ENCODE assay signal across 22 mouse cellular contexts in genomic region chr3:35320844-35321393, GRCm38 (mm10).
DNase-seq lines count a peak whose midpoint lies in the region; ATAC-seq lines count a peak whose summit lies in the region.
"Had no signal": no experiment of that assay in that cellular context is flagged by ENCODE, and none has a peak within 500 bp of the region (broad histone marks: within the 10 kb centered on the region; RNA-seq: fewer than 3 reads in every experiment).

No protein-coding gene starts in this region.

- H3K36me3 ChIP-seq in forebrain, embryonic 10.5 days (replicated peaks), result no peaks in the 10 kb centered on the region
- H3K36me3 ChIP-seq in forebrain, embryonic 11.5 days (ENCODE audit: control insufficient read depth, insufficient read depth, low read length), result no peaks in the 10 kb centered on the region
- H3K36me3 ChIP-seq in kidney, embryonic 16.5 days (ENCODE audit: insufficient read depth, low read length), result no peaks in the 10 kb centered on the region
- H3K36me3 ChIP-seq in midbrain, embryonic 11.5 days (ENCODE audit: control insufficient read depth, insufficient read depth, low read length), result no peaks in the 10 kb centered on the region
- no peaks in the 10 kb centered on the region for H3K36me3 ChIP-seq in midbrain, embryonic 16.5 days (ENCODE audit: control insufficient read depth, insufficient read depth, low read length)
- no peaks in the 10 kb centered on the region for H3K36me3 ChIP-seq in limb, embryonic 11.5 days (ENCODE audit: control insufficient read depth, insufficient read depth, low read length)
- H3K36me3 ChIP-seq: embryonic facial prominence, embryonic 15.5 days; hindbrain, embryonic 15.5 days; midbrain, embryonic 12.5 days had no signal

- ATAC-seq in forebrain, embryonic 11.5 days (replicated peaks; ENCODE audit: low FRiP score), result no peak
- ATAC-seq in kidney, embryonic 16.5 days (ENCODE audit: low FRiP score, low TSS enrichment), result 0 out of 2 replicates have a peak, but pooled peaks have one; percentile 39
- 0 out of 2 replicates have a peak, but pooled peaks have one; percentile 40 for ATAC-seq in midbrain, embryonic 11.5 days (ENCODE audit: low FRiP score)
- ATAC-seq in midbrain, embryonic 16.5 days, result no peak
- ATAC-seq in limb, embryonic 11.5 days (ENCODE audit: insufficient number of reproducible peaks, low FRiP score, low TSS enrichment, low read depth), result peak; percentile 42; the same call in 1 of the 2 replicates
- ATAC-seq: forebrain, embryonic 16.5 days; intestine, embryonic 16.5 days had no signal

- 68% methylated on average over 7 of the region's 7 CpGs for WGBS in forebrain, embryonic 10.5 days
- WGBS in forebrain, embryonic 11.5 days, result 64% methylated on average over 7 of the region's 7 CpGs
- WGBS in kidney, embryonic 16.5 days, result 39% methylated on average over 7 of the region's 7 CpGs
- WGBS in midbrain, embryonic 11.5 days, result 54% methylated on average over 7 of the region's 7 CpGs
- WGBS in midbrain, embryonic 16.5 days, result 47% methylated on average over 7 of the region's 7 CpGs
- WGBS in limb, embryonic 11.5 days, result 36% methylated on average over 7 of the region's 7 CpGs

- H3K9ac ChIP-seq in forebrain, embryonic 11.5 days (ENCODE audit: low read length), result no peak overlapping the region
- no peak overlapping the region for H3K9ac ChIP-seq in kidney, embryonic 16.5 days (replicated peaks; ENCODE audit: low read length)
- H3K9ac ChIP-seq in midbrain, embryonic 11.5 days (ENCODE audit: low read length), result no peak overlapping the region
- no peak overlapping the region for H3K9ac ChIP-seq in midbrain, embryonic 16.5 days (ENCODE audit: low read depth, low read length)
- no peak overlapping the region for H3K9ac ChIP-seq in limb, embryonic 11.5 days (ENCODE audit: low read length)
- H3K9ac ChIP-seq: embryonic facial prominence, embryonic 15.5 days; hindbrain, embryonic 15.5 days; midbrain, embryonic 12.5 days had no signal

- H3K4me3 ChIP-seq in forebrain, embryonic 10.5 days, result no peak overlapping the region
- no peak overlapping the region for H3K4me3 ChIP-seq in forebrain, embryonic 11.5 days (ENCODE audit: low read depth, low read length)
- H3K4me3 ChIP-seq in kidney, embryonic 16.5 days (ENCODE audit: low read length), result no peak overlapping the region
- no peak overlapping the region for H3K4me3 ChIP-seq in midbrain, embryonic 11.5 days (ENCODE audit: low read depth, low read length)
- H3K4me3 ChIP-seq in midbrain, embryonic 16.5 days (ENCODE audit: low read depth, low read length), result no peak overlapping the region
- no peak overlapping the region for H3K4me3 ChIP-seq in limb, embryonic 11.5 days (ENCODE audit: low read depth, low read length)
- H3K4me3 ChIP-seq: embryonic facial prominence, embryonic 15.5 days; hindbrain, embryonic 15.5 days; midbrain, embryonic 12.5 days; myocyte had no signal

- H3K4me1 ChIP-seq in forebrain, embryonic 10.5 days, result peaks cover 55% of the 10 kb centered on the region
- peaks cover 11% of the 10 kb centered on the region; the same call in 1 of the 2 replicates for H3K4me1 ChIP-seq in forebrain, embryonic 11.5 days (replicated peaks; ENCODE audit: control insufficient read depth, insufficient read depth, low read length)
- peaks cover 15% of the 10 kb centered on the region; the same call in 1 of the 2 replicates for H3K4me1 ChIP-seq in kidney, embryonic 16.5 days (ENCODE audit: insufficient read depth, low read length)
- H3K4me1 ChIP-seq in midbrain, embryonic 11.5 days (ENCODE audit: control insufficient read depth, insufficient read depth, low read length), result peaks cover 18% of the 10 kb centered on the region; the same call in 1 of the 2 replicates
- peaks cover 9% of the 10 kb centered on the region for H3K4me1 ChIP-seq in midbrain, embryonic 16.5 days (ENCODE audit: control insufficient read depth, insufficient read depth, low read length)
- peaks cover 3% of the 10 kb centered on the region for H3K4me1 ChIP-seq in limb, embryonic 11.5 days (ENCODE audit: control insufficient read depth, insufficient read depth, low read length)

- DNase-seq in forebrain, embryonic 10.5 days (ENCODE audit: extremely low spot score, low spot score), result no peak
- no peak for DNase-seq in forebrain, embryonic 11.5 days (ENCODE audit: low spot score)
- no peak for DNase-seq in kidney, postnatal 4 days
- DNase-seq in midbrain, embryonic 11.5 days (ENCODE audit: low spot score, missing footprints), result no peak
- DNase-seq in limb, embryonic 11.5 days (ENCODE audit: low spot score), result peak; percentile 31
- DNase-seq in right cerebral cortex, postnatal 4 days, result no peak
- DNase-seq: adrenal gland, postnatal 14 days; cerebellum, adult 9-10 months; gastrocnemius, postnatal 10 days; heart, adult 18-20 months; heart, postnatal 36 days; layer of hippocampus, adult 9-11 months; right cerebral cortex, postnatal 25 days; thymus, postnatal 25 days had no signal

- no peak overlapping the region for H3K4me2 ChIP-seq in forebrain, embryonic 11.5 days (ENCODE audit: low read depth, low read length, severe bottlenecking)
- H3K4me2 ChIP-seq in kidney, embryonic 16.5 days (replicated peaks; ENCODE audit: low read depth, low read length), result no peak overlapping the region
- no peak overlapping the region for H3K4me2 ChIP-seq in midbrain, embryonic 11.5 days
- H3K4me2 ChIP-seq in midbrain, embryonic 16.5 days (ENCODE audit: low read length), result no peak overlapping the region
- H3K4me2 ChIP-seq in limb, embryonic 11.5 days (ENCODE audit: low read depth, severe bottlenecking), result no peak overlapping the region
- H3K4me2 ChIP-seq: embryonic facial prominence, embryonic 15.5 days; hindbrain, embryonic 15.5 days; midbrain, embryonic 12.5 days had no signal

- no peaks in the 10 kb centered on the region for H3K9me3 ChIP-seq in forebrain, embryonic 10.5 days
- H3K9me3 ChIP-seq in forebrain, embryonic 11.5 days (ENCODE audit: control insufficient read depth, low read length), result no peaks in the 10 kb centered on the region
- H3K9me3 ChIP-seq in kidney, embryonic 16.5 days (ENCODE audit: low read length), result no peaks in the 10 kb centered on the region
- H3K9me3 ChIP-seq in midbrain, embryonic 11.5 days (ENCODE audit: control insufficient read depth, low read length), result no peaks in the 10 kb centered on the region
- H3K9me3 ChIP-seq in midbrain, embryonic 16.5 days (replicated peaks; ENCODE audit: control insufficient read depth, low read length, poor library complexity, severe bottlenecking), result no peaks in the 10 kb centered on the region
- H3K9me3 ChIP-seq in limb, embryonic 11.5 days (ENCODE audit: control insufficient read depth, low read length), result no peaks in the 10 kb centered on the region
- H3K9me3 ChIP-seq: embryonic facial prominence, embryonic 15.5 days; hindbrain, embryonic 15.5 days; midbrain, embryonic 12.5 days had no signal

- H3K27me3 ChIP-seq in forebrain, embryonic 10.5 days (ENCODE audit: poor library complexity, severe bottlenecking), result no peaks in the 10 kb centered on the region
- H3K27me3 ChIP-seq in forebrain, embryonic 11.5 days (ENCODE audit: control insufficient read depth, insufficient read depth, low read length), result no peaks in the 10 kb centered on the region
- H3K27me3 ChIP-seq in kidney, embryonic 16.5 days (ENCODE audit: insufficient read depth, low read length), result no peaks in the 10 kb centered on the region
- no peaks in the 10 kb centered on the region for H3K27me3 ChIP-seq in midbrain, embryonic 11.5 days (ENCODE audit: control insufficient read depth, insufficient read depth, low read length)
- H3K27me3 ChIP-seq in midbrain, embryonic 16.5 days (ENCODE audit: control insufficient read depth, insufficient read depth, low read depth, low read length), result no peaks in the 10 kb centered on the region
- no peaks in the 10 kb centered on the region for H3K27me3 ChIP-seq in limb, embryonic 11.5 days (ENCODE audit: control insufficient read depth, insufficient read depth, low read length)
- H3K27me3 ChIP-seq: hindbrain, embryonic 15.5 days; midbrain, embryonic 12.5 days had no signal

- peak overlapping the region; percentile 60 for H3K27ac ChIP-seq in forebrain, embryonic 10.5 days
- H3K27ac ChIP-seq in forebrain, embryonic 11.5 days (ENCODE audit: low read depth, low read length), result no peak overlapping the region
- no peak overlapping the region for H3K27ac ChIP-seq in kidney, embryonic 16.5 days (ENCODE audit: low read length)
- no peak overlapping the region for H3K27ac ChIP-seq in midbrain, embryonic 11.5 days (ENCODE audit: low read depth, low read length)
- H3K27ac ChIP-seq in midbrain, embryonic 16.5 days (ENCODE audit: low read length), result no peak overlapping the region
- H3K27ac ChIP-seq in limb, embryonic 11.5 days (replicated peaks; ENCODE audit: low read depth, low read length), result no peak overlapping the region
- H3K27ac ChIP-seq: embryonic facial prominence, embryonic 15.5 days; hindbrain, embryonic 15.5 days; midbrain, embryonic 12.5 days had no signal

Comparison
In these comparisons a context has a peak if more than half of its experiments do, and no peak if none do; other contexts are left out.
1. ATAC-seq: peak in kidney, embryonic 16.5 days (single experiment), midbrain, embryonic 11.5 days (single experiment) and limb, embryonic 11.5 days (single experiment); none in forebrain, embryonic 11.5 days (single experiment) and midbrain, embryonic 16.5 days (single experiment).